Mouse (Mus musculus) v-Abl transformed pro-B cells (cell line): ENCODE data around the gene Slc25a53.
"Not testable (repeated sequence)": the region's sequence is repeated elsewhere in the genome, so short reads cannot be mapped to it uniquely, and the experiment has no call there.

Experiments used
- in situ Hi-C, 2 experiments: fragments of 400-800 bp; cut with MboI; formaldehyde crosslinking; loops; one replicate each; pipeline ENCODE4 v1.15.1; 2025; ENCODE audit not compliant: unreplicated experiment in 2 of 2

Gene Slc25a53

DNA sequence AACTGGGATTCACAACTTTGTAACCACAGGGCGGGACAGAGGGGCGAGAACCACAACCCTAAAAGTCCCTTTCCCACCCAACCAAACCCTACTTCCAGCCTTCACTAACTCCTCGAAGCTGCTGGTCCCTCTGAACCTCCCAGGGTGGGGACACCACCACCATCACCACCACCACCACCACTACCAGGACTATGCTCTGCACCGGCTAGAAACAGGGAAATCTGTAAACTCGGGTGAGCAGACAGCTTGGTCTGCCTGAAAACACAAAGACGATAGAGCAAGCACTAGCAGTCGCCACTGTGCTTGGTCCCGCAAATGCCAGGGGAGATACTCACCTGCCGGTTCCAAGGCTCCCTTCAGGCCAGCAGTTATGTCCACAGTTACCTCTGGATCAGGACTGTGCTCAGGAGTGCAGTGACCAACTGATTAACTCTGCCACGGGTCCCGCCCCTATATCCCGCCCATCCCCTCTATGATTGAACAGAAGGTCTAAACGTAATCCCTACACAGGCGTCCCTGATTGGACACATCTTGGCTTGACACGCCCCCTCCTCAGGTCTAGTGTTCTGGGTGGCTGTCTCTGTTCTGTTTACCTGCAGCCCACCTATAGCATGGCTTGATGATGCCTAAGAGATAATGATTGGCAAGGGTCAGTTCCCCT, 61.5 kb downstream of the Slc25a53 start, which contains the start of the genes Tmsb15l and Tmsb15b1:
Gene Tmsb15l, minus strand, starts transcription at position 446 of the 661 bp plus-strand sequence.
Gene Tmsb15b1, minus strand, starts transcription at position 451 of the 661 bp plus-strand sequence.
- in situ Hi-C loops: loop anchor here in 1 of 2 experiments (5.0 kb wide), 1 partner anchor 41 kb away; no protein-coding TSS in a partner anchor

GRCm38 (mm10) chrX:136975397-136975796, 62.7 kb downstream of the Slc25a53 start, which contains the start of gene Tmsb15b2:
Tmsb15b2 (minus strand) TSS chrX:136975497.
- in situ Hi-C loops: loop anchor here in 1 of 2 experiments (5.0 kb wide), 1 partner anchor 42 kb away; no protein-coding TSS in a partner anchor

DNA sequence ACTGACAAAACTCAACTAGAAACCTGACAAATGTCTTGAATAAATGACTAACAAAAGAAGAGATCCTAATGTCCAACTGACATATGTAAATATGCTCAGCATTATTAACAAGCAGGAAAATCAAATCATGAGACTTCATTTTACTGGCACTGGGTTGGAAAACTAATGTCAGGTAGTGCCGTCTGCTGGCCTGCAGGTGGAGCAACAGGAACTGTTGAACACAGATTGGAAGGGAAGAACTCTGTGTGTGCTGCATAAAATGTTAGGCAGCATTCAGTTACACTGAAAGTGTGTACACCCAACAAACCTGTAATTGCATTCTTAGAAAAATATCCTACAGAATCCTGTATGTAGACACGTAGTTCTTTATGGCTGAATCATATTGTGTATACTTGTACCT, 78.4 kb downstream of the Slc25a53 start:
- in situ Hi-C loops: loop anchor here in 1 of 2 experiments (10.0 kb wide), 1 partner anchor 55 kb away; no protein-coding TSS in a partner anchor

GRCm38 (mm10) chrX:136958300-136958699, 79.8 kb downstream of the Slc25a53 start:
- in situ Hi-C loops: not testable (repeated sequence)

DNA sequence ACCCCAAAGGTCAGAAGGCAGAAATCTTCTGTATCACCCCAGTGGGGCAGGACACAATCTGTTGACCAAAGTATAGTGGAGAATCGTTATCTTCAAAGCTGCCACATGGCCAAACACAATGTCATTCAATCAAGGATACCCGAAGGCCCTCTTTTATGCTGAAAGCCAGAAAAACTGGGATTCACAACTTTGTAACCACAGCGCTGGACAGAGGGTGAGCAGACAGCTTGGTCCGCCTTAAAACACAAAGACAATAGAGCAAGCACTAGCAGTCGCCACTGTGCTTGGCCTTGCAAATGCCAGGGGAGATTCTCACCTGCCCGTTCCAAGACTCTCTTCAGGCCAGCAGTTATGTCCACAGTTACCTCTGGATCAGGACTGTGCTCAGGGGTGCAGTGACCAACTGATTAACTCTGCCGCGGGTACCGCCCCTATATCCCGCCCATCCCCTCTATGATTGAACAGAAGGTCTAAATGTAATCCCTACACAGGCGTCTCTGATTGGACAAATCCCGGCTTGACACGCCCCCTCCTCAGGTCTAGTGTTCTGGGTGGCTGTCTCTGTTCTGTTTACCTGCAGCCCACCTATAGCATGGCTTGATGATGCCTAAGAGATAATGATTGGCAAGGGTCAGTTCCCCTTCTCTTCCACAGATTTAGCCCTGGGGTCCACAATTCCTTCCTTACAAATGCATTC, 80.4 kb downstream of the Slc25a53 start:
- in situ Hi-C loops: not testable (repeated sequence)

DNA sequence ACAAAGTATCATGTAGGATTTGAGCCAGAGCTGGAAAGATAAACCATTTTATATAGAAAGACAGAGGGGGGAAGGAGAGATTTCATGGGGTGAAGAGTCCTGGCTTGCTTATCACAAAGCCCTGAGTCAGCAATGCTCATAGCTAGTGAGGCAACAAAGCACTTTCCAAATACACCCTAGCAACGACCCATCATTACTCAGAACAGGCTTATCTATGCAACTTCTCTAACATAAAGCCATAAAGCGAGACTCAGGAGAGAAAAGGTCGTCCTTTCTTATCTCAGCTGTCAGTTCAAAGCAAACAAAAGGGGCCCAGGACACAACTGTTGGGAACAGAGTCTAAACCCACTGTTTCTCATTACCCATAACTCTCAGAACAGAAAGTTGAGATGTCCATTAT, 100.1 kb downstream of the Slc25a53 start:
- in situ Hi-C loops: no loop called here
